Mouse (Mus musculus): ENCODE data around the gene Klf12. TPM values are rescaled to one million over a fixed set of nuclear protein-coding genes. Genes with fewer than 3 reads are reported as not detected.

Gene Klf12
- polyA plus RNA-seq, 1 experiment, result 1.4 TPM

DNA sequence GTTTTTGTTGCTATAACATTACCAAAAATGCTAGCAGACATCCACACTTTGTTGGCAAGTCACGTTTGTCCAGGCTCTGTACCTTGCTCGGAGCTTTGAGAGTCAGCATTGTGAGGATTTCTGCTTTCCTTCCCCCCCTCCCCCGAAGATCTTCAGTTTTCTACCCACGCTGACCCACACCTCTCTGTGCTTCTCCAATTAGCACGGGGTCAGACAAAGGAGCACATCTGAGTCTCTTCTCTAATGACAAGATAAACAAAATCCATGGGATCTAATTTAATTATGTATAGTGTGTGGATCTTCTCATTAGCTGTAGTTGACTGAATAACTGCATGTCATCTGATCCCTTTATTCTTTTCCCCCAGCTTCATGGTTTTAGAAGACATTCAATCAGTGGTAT lies 215.8 kb downstream of the Klf12 start:
- H3ac ChIP-seq (ENCODE audit: control insufficient read depth, insufficient read length), result no peak overlapping the region
- H3K4me3 ChIP-seq, result no peak overlapping the region
- no peaks in the 10 kb centered on the region for H3K79me2 ChIP-seq (ENCODE audit: control insufficient read depth, insufficient read depth)
- no peaks in the 10 kb centered on the region for H3K36me3 ChIP-seq (ENCODE audit: control insufficient read depth, insufficient read depth)
- H3K27me3 ChIP-seq (ENCODE audit: control insufficient read depth, insufficient read depth, insufficient read length), result no peaks in the 10 kb centered on the region
- TF ChIP-seq E2F4 (IDR thresholded peaks at IDR 0.05; ENCODE audit: insufficient read depth), result no peak
- TF ChIP-seq MYOD1 (IDR thresholded peaks at IDR 0.05; ENCODE audit: control insufficient read depth in 1 of 3, insufficient read length in 2 of 3, low read depth in 2 of 3), result no peak
- TF ChIP-seq USF1 (IDR thresholded peaks at IDR 0.05; ENCODE audit: low read depth), result no peak
- TF ChIP-seq CEBPB (IDR thresholded peaks at IDR 0.05; ENCODE audit: insufficient read depth, poor library complexity, severe bottlenecking), result no peak
- TF ChIP-seq MAX (IDR thresholded peaks at IDR 0.05; ENCODE audit: low read depth), result no peak
- no peak for TF ChIP-seq SRF (IDR thresholded peaks at IDR 0.05; ENCODE audit: control insufficient read depth, insufficient read length, low read depth)
- TF ChIP-seq POLR2A (IDR thresholded peaks at IDR 0.05; ENCODE audit: insufficient read length, low read depth), result no peak
- no peak for TF ChIP-seq TCF3 (IDR thresholded peaks at IDR 0.05; ENCODE audit: insufficient read length, low read depth)
- TF ChIP-seq POLR2AphosphoS2 (IDR thresholded peaks at IDR 0.05; ENCODE audit: insufficient read length, low read depth), result no peak
- no peak for TF ChIP-seq TCF12 (IDR thresholded peaks at IDR 0.05; ENCODE audit: insufficient read depth, poor library complexity, severe bottlenecking)
- no peak for TF ChIP-seq REST (IDR thresholded peaks at IDR 0.05; ENCODE audit: insufficient read depth, insufficient read length)
- TF ChIP-seq MYOG (IDR thresholded peaks at IDR 0.05; ENCODE audit: control insufficient read depth in 1 of 3, insufficient read depth in 1 of 3, insufficient read length in 2 of 3, low read depth in 2 of 3), result no peak
- H3K4me2 ChIP-seq (ENCODE audit: low read depth), result no peak overlapping the region

- Histone ChIP-seq H3K79me2 (ENCODE audit: control insufficient read depth, insufficient read depth) (no peaks in the 10 kb centered on the region), H3K4me2 (ENCODE audit: low read depth) (no peak overlapping the region), H3K36me3 (ENCODE audit: control insufficient read depth, insufficient read depth) (no peaks in the 10 kb centered on the region), H3K4me3 (no peak overlapping the region), H3ac (ENCODE audit: control insufficient read depth, insufficient read length) (no peak overlapping the region), H3K27me3 (ENCODE audit: control insufficient read depth, insufficient read depth, insufficient read length) (no peaks in the 10 kb centered on the region)
- TF ChIP-seq MYOD1 (IDR thresholded peaks at IDR 0.05; ENCODE audit: control insufficient read depth in 1 of 3, insufficient read length in 2 of 3, low read depth in 2 of 3), result no peak
- no peak for TF ChIP-seq E2F4 (IDR thresholded peaks at IDR 0.05; ENCODE audit: insufficient read depth)
- TF ChIP-seq MAX (IDR thresholded peaks at IDR 0.05; ENCODE audit: low read depth), result no peak
- TF ChIP-seq POLR2A (IDR thresholded peaks at IDR 0.05; ENCODE audit: insufficient read length, low read depth), result no peak
- no peak for TF ChIP-seq USF1 (IDR thresholded peaks at IDR 0.05; ENCODE audit: low read depth)
- no peak for TF ChIP-seq REST (IDR thresholded peaks at IDR 0.05; ENCODE audit: insufficient read depth, insufficient read length)
- no peak for TF ChIP-seq SRF (IDR thresholded peaks at IDR 0.05; ENCODE audit: control insufficient read depth, insufficient read length, low read depth)
- TF ChIP-seq CEBPB (IDR thresholded peaks at IDR 0.05; ENCODE audit: insufficient read depth, poor library complexity, severe bottlenecking), result no peak
- TF ChIP-seq POLR2AphosphoS2 (IDR thresholded peaks at IDR 0.05; ENCODE audit: insufficient read length, low read depth), result no peak
- TF ChIP-seq TCF12 (IDR thresholded peaks at IDR 0.05; ENCODE audit: insufficient read depth, poor library complexity, severe bottlenecking), result no peak
- TF ChIP-seq MYOG (IDR thresholded peaks at IDR 0.05; ENCODE audit: control insufficient read depth in 1 of 3, insufficient read depth in 1 of 3, insufficient read length in 2 of 3, low read depth in 2 of 3), result no peak
- TF ChIP-seq TCF3 (IDR thresholded peaks at IDR 0.05; ENCODE audit: insufficient read length, low read depth), result no peak
Measured at GRCm38 (mm10) chr14:100062516-100062915, 222.0 kb downstream of the Klf12 start.

- no peak overlapping the region for H3ac ChIP-seq (ENCODE audit: control insufficient read depth, insufficient read length)
- TF ChIP-seq E2F4 (IDR thresholded peaks at IDR 0.05; ENCODE audit: insufficient read depth), result no peak
- TF ChIP-seq SRF (IDR thresholded peaks at IDR 0.05; ENCODE audit: control insufficient read depth, insufficient read length, low read depth), result no peak
- TF ChIP-seq TCF3 (IDR thresholded peaks at IDR 0.05; ENCODE audit: insufficient read length, low read depth), result no peak
- TF ChIP-seq POLR2A (IDR thresholded peaks at IDR 0.05; ENCODE audit: insufficient read length, low read depth), result no peak
- TF ChIP-seq CEBPB (IDR thresholded peaks at IDR 0.05; ENCODE audit: insufficient read depth, poor library complexity, severe bottlenecking), result no peak
- TF ChIP-seq MAX (IDR thresholded peaks at IDR 0.05; ENCODE audit: low read depth), result no peak
- TF ChIP-seq MYOG (IDR thresholded peaks at IDR 0.05; ENCODE audit: control insufficient read depth in 1 of 3, insufficient read depth in 1 of 3, insufficient read length in 2 of 3, low read depth in 2 of 3), result no peak
- TF ChIP-seq MYOD1 (IDR thresholded peaks at IDR 0.05; ENCODE audit: control insufficient read depth in 1 of 3, insufficient read length in 2 of 3, low read depth in 2 of 3), result no peak
- no peak for TF ChIP-seq TCF12 (IDR thresholded peaks at IDR 0.05; ENCODE audit: insufficient read depth, poor library complexity, severe bottlenecking)
- no peak for TF ChIP-seq REST (IDR thresholded peaks at IDR 0.05; ENCODE audit: insufficient read depth, insufficient read length)
- TF ChIP-seq USF1 (IDR thresholded peaks at IDR 0.05; ENCODE audit: low read depth), result no peak
- TF ChIP-seq POLR2AphosphoS2 (IDR thresholded peaks at IDR 0.05; ENCODE audit: insufficient read length, low read depth), result no peak
- no peaks in the 10 kb centered on the region for H3K27me3 ChIP-seq (ENCODE audit: control insufficient read depth, insufficient read depth, insufficient read length)
- no peaks in the 10 kb centered on the region for H3K79me2 ChIP-seq (ENCODE audit: control insufficient read depth, insufficient read depth)
- H3K4me2 ChIP-seq (ENCODE audit: low read depth), result no peak overlapping the region
- H3K36me3 ChIP-seq (ENCODE audit: control insufficient read depth, insufficient read depth), result no peaks in the 10 kb centered on the region
- no peak overlapping the region for H3K4me3 ChIP-seq
Measured at GRCm38 (mm10) chr14:100054150-100054549, 230.3 kb downstream of the Klf12 start.

DNA sequence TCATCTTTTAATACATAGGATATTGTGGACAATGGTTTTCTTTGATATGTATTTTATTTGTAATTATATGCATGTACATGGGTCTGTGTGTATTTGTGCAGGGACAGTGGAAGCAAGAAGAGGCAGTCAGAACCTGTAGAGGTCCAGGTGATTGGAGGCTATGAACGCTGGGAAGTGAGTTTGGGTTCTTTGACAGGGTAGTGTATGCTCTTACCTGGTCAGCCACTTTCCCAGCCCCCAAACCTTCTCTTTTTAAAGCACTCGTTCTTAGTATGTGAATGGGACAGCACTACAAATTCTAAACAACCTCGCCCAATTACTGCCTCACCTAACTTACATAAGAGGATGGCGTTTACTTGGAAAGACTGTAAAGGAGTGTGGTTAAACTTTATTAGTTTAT lies 231.0 kb downstream of the Klf12 start:
- Histone ChIP-seq H3K4me3 (no peak overlapping the region), H3K4me2 (ENCODE audit: low read depth) (no peak overlapping the region), H3ac (ENCODE audit: control insufficient read depth, insufficient read length) (no peak overlapping the region), H3K36me3 (ENCODE audit: control insufficient read depth, insufficient read depth) (no peaks in the 10 kb centered on the region), H3K79me2 (ENCODE audit: control insufficient read depth, insufficient read depth) (no peaks in the 10 kb centered on the region), H3K27me3 (ENCODE audit: control insufficient read depth, insufficient read depth, insufficient read length) (no peaks in the 10 kb centered on the region)
- TF ChIP-seq MYOG (IDR thresholded peaks at IDR 0.05; ENCODE audit: control insufficient read depth in 1 of 3, insufficient read depth in 1 of 3, insufficient read length in 2 of 3, low read depth in 2 of 3) (no peak), POLR2A (IDR thresholded peaks at IDR 0.05; ENCODE audit: insufficient read length, low read depth) (no peak), MYOD1 (IDR thresholded peaks at IDR 0.05; ENCODE audit: control insufficient read depth in 1 of 3, insufficient read length in 2 of 3, low read depth in 2 of 3) (no peak), CEBPB (IDR thresholded peaks at IDR 0.05; ENCODE audit: insufficient read depth, poor library complexity, severe bottlenecking) (no peak), USF1 (IDR thresholded peaks at IDR 0.05; ENCODE audit: low read depth) (no peak), MAX (IDR thresholded peaks at IDR 0.05; ENCODE audit: low read depth) (no peak), TCF12 (IDR thresholded peaks at IDR 0.05; ENCODE audit: insufficient read depth, poor library complexity, severe bottlenecking) (no peak), TCF3 (IDR thresholded peaks at IDR 0.05; ENCODE audit: insufficient read length, low read depth) (no peak), SRF (IDR thresholded peaks at IDR 0.05; ENCODE audit: control insufficient read depth, insufficient read length, low read depth) (no peak), E2F4 (IDR thresholded peaks at IDR 0.05; ENCODE audit: insufficient read depth) (no peak), REST (IDR thresholded peaks at IDR 0.05; ENCODE audit: insufficient read depth, insufficient read length) (no peak), POLR2AphosphoS2 (IDR thresholded peaks at IDR 0.05; ENCODE audit: insufficient read length, low read depth) (no peak)
